Mouse (Mus musculus) T-helper 17 cell (primary cell): ENCODE data around the gene Mrpl22.
"Not testable (repeated sequence)": the region's sequence is repeated elsewhere in the genome, so short reads cannot be mapped to it uniquely, and the experiment has no call there.

ENCODE experiments used
- in situ Hi-C, 2 experiments: fragments of 300-600 bp; cut with MboI, MseI; formaldehyde crosslinking; loops; 1 replicate in 1 of 2; 2 replicates in 1 of 2; pipeline ENCODE4 v1.15.1; 2025; ENCODE audit warnings: high pct_unique_total_duplicates in 2 of 2

The Mrpl22 gene

GRCm38 (mm10) chr11:58224313-58224712 is 52.9 kb downstream of the Mrpl22 start:
- in situ Hi-C loops: loop anchor here in 1 of 2 experiments (25.0 kb wide), 1 partner anchor 1988 kb away; the partner anchor contains the start of gene Srebf1

GRCm38 (mm10) chr11:58224872-58225271 is 53.4 kb downstream of the Mrpl22 start:
- in situ Hi-C loops: loop anchor here in 1 of 2 experiments (25.0 kb wide), 1 partner anchor 1987 kb away; the partner anchor contains the start of gene Srebf1

DNA sequence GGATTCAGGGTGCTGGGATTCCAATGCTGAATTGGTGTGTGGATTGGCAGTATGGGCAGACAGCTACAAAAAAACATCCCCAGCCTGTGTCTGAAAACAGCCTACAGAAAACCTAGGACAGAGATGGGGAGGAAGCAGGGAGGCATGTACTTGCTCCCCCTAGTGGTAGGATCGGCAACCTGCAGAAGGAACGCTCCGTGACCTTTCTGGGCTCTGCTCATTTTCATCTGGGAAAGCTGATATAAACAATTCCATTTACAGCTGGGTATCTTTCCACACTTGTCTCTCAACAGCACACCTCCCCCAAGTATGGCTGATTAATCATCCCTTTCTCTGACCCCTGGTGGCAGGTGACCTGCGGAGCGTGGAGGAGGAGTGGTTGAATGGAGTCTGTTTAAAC is 54.2 kb downstream of the Mrpl22 start:
- in situ Hi-C loops: no loop called here

DNA sequence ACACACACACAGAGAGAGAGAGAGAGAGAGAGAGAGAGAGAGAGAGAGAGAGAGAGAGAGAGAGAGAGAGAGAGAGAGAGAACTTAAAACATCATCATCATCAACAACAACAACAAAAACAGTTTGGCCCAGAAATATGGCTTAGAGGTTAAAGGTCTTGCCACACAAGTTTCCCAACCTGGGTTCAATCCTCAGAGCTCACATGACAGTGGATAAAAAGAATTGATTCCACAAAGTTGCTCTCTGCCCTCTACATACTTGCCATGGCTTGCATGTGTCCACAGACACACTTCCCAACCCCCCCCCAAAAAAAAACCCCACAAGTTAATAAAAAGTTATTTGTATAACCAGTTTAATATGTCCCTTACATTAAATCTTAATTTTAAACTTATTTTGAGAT is 55.0 kb downstream of the Mrpl22 start:
- in situ Hi-C loops: no loop called here

- in situ Hi-C loops: not testable (repeated sequence)
These were observed 56.6 kb downstream of the Mrpl22 start for GRCm38 (mm10) chr11:58228021-58228420.
